Mouse (Mus musculus): ENCODE results near the gene Pipox. TPM values are rescaled to one million over a fixed set of nuclear protein-coding genes. Genes with fewer than 3 reads are reported as not detected.

Pipox gene
- total RNA-seq (2021): 3.8 and 4.6 TPM in 2 replicates
- long read RNA-seq, transcript Pipox-201 (8 exons, 1,998 nt): major isoform, 42 of 67 reads
- long read RNA-seq, partial matches to known transcripts: 5 of 67 reads
- long read RNA-seq, other reads (novel, unspliced or antisense): 17 of 67 reads

DNA sequence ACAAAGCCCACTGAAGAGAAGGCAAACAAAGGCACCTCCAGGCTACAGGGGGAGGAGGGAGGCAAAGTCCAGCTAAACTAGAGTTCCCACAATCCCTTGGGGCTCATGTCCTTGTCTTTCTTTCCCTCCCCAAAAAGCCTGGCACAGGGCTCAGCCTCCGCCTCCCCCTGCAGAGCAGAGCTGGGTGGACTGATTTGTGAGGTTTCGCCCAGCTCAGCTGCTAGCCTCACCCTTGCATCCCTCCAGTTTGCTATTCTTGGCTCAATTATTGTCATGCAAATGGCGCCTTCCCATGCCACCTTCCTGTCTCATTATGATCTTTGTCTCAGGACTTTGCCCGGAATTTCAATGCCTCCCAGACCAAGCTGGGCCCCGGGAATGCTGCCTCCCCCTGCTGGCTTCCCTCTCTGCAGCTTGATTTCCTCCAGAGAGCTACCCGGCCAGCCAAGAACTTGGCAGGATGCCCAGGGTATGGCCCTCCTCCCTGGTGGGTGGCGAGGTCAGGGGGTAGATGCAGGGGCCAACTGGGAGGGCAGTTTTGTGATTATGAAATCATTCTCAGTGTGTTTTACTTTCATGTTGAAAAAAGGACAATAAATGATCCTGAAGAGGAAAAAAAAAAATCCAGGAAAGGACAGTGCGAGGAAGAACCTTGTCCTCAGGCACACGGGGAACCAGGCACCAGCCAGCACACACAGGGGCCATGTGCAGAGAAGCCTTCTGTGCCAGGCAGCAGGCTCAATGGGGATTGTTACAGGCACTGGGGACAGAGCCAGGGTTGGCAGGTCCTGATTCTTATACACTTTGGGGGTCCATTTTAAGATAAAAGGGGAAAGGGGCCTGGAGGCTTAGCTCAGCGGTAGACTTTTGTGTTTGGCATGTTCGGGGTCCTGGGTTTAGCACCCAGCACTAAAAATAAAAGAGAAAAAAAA, at the start of gene Pipox:
Pipox (minus strand) TSS at position 310 of the 932 bp plus-strand sequence.
- DNase-seq: peak; percentile 92

DNA sequence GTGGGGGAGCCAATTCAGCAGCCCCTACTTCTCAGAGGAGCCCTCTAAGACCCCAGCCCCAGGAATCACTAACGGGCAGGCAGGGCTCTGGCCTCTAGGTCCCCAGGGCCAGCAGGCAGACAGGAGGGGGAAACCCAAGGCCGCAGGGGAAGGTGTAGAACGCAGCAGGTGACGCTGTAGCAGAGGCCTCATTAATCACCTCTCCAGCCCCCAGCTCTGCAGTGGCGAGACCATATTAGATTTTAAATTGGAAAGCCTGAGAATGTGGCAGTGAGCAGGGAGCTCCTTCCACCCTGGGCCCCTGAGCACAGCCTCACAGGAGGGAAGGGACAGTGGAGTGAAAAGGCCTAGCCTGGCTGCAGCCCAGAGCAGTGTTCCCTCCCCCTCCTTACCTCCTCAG, 48.3 kb upstream of the Pipox start:
- DNase-seq: no peak

DNA sequence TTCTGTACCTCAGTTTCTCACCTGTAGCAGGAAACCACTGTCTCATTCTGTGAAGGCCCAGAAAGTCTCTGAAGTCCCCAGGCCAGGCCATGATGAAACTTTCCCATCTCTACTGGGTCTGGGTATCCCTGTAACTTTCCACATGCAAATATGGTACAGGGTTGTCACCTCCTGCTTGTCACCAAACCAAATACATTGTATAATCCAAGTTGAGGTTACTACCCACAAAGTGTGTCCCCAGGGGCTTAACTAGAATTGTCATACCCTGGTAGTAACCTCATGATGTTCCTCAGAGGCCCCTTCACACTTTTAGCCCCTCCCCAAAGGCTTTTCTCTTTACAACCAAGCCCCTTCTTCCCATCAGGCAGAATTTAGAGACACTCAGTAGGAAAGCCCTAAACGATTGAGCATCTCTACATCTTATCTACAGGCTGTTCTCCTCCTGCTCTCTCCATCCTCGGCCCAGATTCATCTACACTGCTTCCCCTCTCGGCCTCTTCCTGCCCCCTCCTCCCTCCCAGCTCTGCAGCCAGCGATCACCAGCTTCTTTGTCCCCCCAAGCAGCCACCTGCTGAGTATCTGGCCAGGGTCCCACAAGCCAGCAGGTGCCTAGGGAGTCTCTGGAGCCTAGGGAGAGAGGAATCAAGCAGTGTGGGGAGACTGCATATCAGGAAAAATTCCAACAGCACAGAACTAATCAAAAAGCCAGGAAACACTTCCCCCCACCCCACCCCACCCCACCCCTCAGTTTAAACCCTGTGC, 43.9 kb upstream of the Pipox start:
- no peak for DNase-seq

DNA sequence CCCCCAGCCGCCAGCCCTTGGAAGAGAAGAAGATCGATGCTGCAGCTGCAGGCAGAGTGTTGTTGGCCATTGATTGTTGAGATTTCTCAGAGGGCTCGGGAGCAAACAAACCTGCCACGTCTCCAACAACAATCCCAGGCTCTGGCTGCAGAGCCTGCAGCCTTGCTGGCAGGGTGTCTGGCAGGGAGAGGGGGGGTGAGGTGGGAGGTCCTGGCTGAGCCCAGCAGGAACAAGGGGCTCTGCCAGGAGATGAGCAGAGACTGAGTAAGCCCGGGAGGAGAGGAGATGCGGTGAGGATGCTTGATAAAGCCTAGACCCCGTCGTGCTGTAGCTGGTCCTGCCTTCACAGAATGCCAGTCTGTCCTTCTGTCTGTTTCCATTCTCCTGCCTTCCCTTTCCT, 43.0 kb upstream of the Pipox start:
- DNase-seq: no peak

DNA sequence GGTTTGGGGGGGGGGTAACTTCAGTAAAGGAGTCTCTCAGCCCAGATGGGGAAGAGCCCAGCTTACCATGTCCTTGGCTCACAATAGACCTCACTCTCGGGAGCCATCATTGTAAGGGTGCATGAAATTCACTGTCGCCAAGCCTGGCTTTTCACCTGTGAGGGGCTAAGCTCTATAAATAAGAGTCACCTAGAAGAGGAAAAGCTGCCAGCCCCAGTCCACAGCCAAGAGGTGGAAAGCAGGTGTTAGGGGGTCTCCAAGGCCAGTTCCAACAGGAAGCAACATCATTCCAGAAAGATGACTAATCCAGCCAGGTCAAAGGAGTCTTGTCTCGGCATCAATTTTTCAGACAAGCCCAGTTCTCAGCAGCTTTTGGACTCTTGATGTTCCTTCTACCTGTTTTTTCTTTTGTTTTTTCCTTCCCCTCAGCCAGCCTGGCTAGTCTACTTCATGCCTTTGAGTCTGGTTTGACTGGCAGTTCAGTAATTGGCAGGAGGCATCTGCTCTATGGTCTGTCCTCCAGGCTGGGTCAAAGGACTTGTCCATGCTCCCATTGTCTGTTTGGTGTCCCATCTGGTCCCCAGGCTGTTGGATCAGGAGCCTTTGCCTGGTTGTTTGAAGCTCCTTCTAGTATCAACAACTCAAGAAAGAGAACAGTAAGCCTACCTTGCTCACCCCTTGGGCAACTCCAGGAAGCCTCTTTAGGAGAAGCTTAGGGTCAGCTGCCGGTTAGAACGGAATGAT, 40.8 kb upstream of the Pipox start:
- DNase-seq: no peak

DNA sequence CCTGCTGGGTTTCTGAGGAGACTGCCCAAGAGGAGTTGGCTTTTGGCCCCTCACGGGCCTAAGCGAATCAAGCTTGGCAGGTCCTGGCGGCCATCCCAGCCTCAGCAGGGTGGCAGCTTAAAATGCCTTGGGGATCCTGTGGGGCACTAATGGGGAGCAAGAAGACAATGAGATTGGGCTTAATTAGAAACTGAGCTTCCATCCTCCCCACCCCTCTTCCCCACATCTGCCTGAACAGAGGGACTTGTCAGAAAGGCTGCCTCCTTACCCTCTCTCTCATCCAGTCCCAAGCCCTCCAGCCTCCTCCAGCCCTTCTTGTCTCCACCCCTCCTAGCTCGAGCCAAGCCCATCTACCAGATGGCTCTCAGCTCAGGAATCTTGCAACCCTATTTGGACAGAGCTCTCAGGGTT, 40.2 kb upstream of the Pipox start:
- no peak for DNase-seq

DNA sequence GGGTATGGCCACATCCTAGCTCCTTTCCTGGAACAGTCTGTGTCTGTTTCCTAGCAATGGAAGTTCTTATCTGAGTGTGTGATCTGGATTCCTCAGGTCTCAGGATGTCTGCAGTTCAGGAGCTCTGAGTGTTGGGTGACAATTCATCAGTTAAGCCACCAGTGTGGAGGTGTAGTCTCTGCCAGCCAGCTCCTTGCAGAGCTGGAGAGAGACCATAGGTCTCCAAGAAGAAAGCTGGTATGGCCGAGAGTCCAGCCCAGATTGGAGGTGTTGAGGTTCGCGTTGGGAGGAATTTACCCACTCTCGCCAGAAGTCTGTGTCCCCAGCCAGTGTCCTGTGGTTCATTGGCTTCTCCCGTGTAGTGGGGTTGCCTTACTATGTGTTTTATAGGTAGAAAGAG, 38.7 kb upstream of the Pipox start:
- DNase-seq: no peak

DNA sequence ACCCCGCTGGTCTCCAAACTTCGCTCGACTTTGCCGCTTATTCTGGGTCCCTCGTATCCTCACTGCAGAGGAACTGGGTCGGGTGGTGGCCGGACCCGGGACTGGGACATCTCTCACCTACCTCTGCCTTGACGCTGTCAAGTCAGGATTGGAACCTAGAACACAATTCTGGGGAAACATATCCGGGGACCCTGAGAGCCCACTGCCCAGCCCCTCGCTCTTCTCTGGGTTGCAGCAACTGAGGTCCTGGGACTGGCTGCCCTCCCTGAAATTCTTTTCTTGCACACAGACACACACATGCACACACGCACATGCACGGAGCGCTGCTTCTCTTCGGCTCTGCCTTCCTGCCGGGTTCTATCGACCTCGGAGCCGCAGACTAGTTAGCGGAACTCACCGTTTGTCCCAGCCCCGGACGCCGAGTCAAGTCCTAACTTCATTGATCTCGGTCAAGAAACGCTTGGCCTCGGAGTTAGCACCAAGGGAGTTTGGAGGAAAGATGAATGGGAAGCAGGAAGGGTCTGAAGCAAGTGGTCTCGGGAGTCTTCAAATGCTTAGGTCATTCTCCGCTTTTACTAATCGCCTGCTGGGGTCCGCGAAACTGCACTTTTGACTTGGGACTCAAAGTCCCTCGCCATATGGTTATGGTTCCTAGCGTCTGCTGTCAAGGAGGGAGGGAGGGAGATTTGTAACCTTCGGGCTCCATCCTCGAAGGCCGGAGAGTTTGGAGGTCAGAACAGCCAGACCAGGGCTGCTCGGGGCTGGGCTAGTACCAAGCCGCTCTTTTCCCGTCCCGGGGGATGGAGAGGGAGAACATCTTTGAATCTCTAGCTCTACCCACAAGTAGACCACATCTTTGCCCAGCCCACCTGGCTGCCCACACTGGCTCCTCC, 37.9 kb upstream of the Pipox start:
- DNase-seq: no peak

DNA sequence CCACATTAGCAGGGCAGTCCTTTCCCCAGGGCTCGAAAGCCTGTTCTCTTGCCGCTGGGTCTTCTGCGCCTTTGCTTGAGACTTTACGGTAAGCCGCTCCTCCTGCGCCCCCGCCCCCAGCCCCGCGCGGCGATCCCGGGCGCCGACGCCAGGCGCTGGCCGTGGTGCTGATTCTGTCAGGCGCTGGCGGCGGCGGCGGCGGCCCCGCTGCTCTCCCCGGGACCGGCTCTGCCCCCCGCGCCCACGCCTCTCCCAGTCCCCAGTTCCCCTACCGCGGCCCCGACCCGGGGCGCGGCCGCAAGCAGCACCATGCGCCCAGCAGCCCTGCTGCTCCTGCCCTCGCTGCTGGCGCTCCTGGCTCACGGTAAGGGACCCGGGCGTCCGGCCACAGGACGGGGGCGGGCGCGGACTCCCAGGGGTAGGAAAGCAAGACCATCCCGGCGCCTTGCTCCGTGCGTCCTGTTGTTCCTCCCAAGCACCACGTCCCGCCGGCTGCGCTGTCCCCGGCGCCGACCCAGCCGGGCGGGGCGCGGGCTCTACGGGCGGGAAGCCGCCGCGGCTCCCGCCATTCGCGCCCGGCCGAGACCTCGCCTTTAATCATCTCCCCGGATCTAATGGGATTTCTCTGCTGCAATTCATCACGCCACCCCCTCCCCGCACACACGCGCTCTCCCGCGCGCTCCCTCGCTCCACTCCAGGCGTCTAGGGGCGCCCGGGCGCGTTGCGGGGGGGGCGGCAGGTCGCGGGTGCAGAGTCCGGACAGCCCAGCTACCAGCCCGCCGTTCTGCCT, 37.0 kb upstream of the Pipox start, which contains the start of gene Sez6:
Sez6 (plus strand) TSS at position 50 of the 790 bp plus-strand sequence.
- peak; percentile 89 for DNase-seq

DNA sequence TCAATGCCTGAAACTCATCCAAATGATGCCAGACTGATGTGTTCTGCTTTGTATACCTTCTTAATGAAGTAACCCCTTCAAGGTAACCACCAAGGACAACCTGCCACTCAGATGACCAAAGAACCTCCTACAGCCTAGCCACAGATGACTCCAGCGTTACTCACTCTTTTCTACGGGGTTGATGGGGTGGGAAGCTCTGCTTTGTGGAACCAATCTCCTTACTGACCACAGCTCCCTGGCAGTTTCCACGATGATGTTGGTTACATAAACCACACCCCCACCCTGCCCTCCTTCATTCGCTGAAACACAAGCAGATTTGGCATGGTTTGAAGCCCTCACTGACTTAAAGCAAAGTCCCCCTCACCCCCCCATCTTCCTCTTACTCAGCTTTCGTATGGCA, 33.9 kb upstream of the Pipox start:
- no peak for DNase-seq

DNA sequence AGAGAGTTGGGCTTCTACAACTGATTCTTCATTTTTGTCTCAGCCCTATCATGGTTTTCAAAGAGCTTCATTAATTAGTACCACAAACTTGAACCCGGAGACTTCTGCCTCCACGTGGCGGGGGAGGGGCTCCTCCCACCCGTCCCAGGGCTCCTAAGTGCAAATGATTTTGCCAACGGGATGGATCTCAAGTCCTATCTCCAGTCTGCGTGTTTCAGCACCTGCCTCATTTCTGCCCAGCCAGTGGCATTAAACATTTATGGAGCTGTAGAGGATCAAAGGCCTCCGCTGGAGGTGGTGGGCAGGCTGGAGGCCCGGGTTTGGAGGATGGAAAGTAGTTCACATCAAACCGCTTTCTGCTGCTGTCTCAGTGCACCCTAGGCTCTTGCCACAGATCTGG, 32.8 kb upstream of the Pipox start:
- DNase-seq: no peak

DNA sequence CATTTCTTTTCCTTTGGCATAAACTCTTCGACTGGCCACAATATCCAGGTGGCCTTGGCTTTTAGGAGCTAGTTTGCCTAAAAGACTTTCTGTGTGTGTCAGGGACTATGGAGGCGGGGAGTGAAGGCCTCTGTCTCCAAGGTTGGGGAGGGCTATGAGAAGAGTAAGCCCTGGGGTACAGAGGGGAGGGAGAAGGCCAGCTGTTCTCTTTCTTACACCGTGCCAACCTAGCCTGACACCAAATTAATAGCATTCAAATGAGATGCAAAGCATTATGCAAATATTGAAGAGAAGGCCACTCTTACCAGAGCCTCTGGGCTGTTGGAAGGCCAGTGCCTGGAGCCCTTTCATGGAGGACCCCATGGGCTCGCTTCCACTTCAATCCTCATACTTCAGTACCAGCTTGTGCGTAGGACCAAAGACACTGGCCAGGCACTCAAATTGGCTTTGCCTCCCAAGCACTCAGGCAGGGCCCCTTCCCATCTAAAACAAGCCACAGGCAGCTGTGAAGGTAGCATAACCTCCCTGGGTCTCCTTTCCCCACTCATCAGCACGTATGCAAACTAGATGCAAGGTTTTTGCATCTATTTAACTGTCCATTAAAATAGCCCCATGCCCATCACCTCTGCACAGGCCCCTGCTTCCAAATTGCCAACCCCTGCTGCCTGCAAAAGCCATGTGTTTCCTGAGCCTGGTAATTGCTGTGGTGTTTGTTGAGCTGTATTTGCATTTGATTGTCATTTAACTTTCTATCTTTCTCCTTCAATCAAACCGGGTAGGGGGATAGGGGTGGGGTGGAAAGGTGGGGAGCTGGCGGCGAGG, 32.2 kb upstream of the Pipox start:
- no peak for DNase-seq

DNA sequence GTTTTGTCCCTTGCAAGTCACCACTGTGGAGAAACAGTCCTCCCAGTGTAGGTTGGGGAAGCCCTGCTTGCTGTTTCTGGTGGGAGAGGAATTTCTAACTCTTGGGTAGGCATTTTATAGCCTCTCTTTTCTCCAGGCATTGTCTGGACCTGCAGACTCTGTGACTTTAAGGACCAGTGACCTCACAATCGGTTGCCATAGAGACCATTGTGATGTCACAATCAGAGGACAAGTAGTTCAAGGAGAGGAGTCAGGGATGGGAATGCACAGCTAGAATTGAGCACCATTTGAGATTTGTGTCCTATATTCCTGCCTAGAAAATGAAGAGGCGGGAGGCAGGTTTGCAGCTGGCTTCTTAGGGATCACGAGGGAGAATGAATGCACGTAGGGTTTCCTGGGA, 29.4 kb upstream of the Pipox start:
- DNase-seq: no peak

DNA sequence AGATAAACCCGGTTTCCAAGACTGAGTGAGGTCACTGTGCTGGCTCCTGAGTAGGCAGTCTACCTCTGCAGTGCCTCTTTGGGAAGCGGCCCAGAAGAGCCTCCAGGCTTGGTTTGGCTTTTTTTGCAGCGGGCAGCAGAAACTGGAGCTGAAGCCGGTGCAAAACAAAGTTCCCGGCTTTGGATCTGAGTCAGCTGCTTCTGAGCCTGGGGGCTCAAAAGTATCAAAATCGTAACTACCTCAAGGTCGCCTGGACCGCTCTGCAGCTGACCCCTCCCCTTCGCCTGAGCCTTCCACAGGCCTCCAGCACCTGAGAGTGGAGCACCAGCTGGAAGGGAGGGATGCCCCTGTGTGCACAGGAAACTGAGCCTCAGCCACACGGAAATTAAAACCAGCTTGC, 23.3 kb upstream of the Pipox start:
- DNase-seq: no peak

DNA sequence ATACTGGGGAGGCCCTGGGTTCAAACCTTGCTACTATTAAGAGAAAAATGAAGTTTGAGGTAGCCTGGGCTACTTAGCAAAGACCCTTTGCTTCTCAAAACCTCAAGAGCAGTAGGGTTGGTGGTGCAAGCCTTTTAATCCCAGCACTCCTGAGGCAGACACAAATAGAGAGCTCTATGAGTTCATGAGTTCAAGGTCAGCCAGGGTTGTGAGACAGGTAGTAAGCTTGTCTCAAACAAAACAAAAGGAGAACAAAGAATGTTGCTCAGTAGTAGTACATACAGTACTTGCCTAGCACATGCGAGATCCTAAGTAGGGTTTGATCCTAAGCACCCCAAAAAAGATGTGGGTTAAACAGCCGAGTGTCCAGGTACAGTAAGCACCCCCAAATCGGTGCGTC, 22.8 kb upstream of the Pipox start:
- DNase-seq: no peak

DNA sequence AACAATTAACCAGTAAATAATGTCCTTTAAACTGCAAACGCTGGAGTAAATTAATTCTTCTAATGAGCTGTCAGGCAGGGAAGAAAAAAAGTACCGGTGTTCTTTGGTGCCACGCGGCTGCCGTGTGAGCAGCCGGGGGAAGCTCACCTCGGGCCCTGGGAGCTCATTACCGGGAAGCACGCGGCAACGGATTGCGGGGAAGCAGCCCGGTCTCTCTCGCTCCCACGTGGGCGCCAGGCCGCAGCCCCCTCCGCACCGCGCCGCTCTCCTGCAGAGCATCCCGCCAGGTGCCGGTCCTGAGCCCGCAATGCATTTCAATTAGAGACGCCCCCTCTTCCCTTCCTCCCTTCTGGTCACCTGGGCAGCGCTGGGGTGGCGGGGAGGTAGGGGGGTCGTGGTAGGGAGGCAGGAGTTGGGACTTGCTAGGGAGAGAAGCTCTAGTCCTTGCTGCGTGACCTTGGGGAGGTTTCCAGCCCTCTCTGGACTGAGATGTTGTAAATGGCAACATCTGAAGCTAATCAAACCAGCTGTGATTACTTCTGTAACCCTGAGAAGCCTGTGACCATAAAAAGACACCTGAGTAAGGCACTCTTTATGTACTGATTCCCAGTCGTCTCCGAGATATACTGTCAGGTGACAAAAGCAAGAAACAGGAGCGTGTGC, 20.8 kb upstream of the Pipox start:
- DNase-seq: no peak

DNA sequence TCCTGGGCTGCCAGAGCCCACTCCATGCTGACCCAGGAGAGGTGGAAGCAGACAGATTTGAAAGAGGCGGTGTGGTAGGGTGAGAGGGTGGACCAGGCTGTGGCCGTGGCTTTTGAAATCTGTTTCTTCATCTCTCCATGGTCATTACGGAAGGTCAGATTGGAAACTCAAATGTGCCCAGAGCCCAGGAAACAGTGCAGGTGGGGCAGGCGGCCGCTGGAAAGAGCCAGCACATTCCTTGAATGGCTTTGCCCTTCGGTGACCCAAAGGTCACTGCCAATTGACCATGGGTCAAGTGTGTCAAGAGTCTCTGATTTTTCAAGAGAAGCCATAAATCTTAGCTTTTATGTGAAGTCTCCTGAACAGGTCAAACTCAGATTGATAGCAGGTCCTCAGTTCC, 19.6 kb upstream of the Pipox start:
- no peak for DNase-seq

DNA sequence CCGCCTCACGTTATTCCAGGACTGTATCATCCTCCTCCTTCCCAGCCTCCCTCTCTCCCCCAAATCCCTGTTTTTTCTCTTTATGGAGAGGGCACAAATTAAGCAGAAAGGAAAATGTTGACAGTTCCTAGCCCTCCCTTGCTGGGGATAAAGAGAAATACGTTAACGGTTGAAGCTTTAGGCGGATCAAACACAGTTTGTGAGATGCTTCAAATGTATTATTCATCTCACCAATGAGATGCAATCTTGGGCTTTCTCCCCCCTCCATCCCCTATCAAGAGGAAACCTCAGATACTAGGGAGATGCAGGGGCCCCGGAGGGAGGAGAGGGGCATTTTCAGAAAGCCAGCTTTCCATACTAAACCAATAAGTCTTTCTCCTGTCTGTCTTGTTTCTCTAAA, 15.9 kb upstream of the Pipox start:
- DNase-seq: no peak

DNA sequence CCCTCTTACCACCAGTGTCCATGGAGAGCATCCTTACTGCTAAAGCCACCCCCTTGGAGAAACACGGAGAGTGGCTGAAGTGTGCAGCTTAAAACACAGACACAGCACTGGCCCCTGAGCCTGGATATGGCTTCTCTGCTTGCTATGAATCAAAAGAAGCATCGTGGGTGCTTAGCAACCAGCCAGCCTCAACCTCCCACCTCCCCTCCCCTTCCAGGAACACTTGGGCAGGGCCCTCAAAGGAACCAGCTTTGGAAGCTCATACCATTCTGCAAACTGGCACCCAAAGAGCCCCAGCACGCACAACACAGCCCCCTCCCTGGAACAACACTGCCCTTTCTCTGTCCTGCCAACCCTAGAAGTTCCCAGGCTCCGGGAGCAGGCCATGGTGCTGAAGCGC, 15.5 kb upstream of the Pipox start:
- DNase-seq: no peak
